Mouse (Mus musculus): ENCODE measurements around the gene Pifo. TPM values are rescaled to one million over a fixed set of nuclear protein-coding genes. Genes with fewer than 3 reads are reported as not detected.
"Not testable (repeated sequence)": the region's sequence is repeated elsewhere in the genome, so short reads cannot be mapped to it uniquely, and the experiment has no call there.

The Pifo gene
- under 1 TPM in 1 of 2 experiments, not detected in 1; 0.79 TPM for total RNA-seq (2021)
- long read RNA-seq, experiment 1 = 0 reads
- long read RNA-seq, experiment 2 = 0 reads

DNA sequence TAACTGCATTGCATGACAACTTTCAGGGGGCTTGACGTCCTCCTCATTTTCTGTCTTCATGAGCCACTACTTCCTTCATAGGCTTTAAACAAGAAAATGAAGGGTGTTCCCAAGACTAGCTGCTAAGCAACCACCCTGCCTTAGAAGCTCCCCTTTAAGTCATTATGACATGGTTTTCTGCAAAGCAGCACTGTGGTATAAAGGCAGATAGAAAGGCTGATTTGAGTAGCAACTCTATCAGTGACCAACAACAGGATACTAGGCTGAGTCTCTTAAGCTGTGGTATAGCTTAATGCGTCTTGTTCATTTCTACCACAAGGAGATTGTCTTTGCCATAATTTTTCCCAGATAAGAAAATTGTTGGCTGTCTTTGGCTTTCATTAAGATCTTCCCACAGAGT lies at the start of gene Pifo:
Gene Pifo (minus strand): TSS at position 101 of the 400 bp plus-strand sequence.
- no peak for TF ChIP-seq CTCF (IDR thresholded peaks at IDR 0.05)
- H3K4me3 ChIP-seq = no peak within 1 kb of the TSS
- no peak within 1 kb of the TSS for H3K27ac ChIP-seq
- no peak for DNase-seq (ENCODE audit: extremely low spot score in 1 of 2, low spot score in 2 of 2)
- intact Hi-C loops (cut with DNase I) = no loop called here

GRCm38 (mm10) chr3:106057966-106058365 lies 43.5 kb upstream of the Pifo start:
- Histone ChIP-seq H3K4me3 (no peak overlapping the region), H3K27ac (no peak overlapping the region)
- DNase-seq (ENCODE audit: extremely low spot score in 1 of 2, low spot score in 2 of 2) = no peak
- intact Hi-C loops (cut with DNase I) = no loop called here
- no peak for TF ChIP-seq CTCF (IDR thresholded peaks at IDR 0.05)

DNA sequence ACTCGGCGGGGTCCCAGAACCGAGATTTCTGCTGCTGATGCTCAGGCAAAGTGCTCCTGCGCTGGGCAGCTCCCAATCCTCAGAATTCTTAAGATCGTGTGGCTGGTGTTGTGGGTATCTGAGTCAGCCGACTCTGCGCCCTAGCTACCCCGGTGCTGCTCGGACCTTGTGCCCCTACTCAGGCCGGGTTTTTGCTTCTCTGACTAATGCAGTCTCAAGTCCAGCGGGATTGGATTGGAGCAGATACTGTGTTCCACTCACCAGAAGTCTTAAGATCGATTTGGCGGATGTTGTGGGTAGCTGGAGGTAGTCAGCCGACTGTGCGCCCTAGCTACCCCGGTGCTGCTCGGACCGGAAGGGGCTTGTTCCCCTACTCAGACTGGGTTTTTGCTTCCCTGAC lies 37.5 kb upstream of the Pifo start:
- no peak overlapping the region for H3K27ac ChIP-seq
- no peak for TF ChIP-seq CTCF (IDR thresholded peaks at IDR 0.05)
- no peak for DNase-seq (ENCODE audit: extremely low spot score in 1 of 2, low spot score in 2 of 2)
- intact Hi-C loops (cut with DNase I) = no loop called here
- no peak overlapping the region for H3K4me3 ChIP-seq

GRCm38 (mm10) chr3:106040306-106040705 lies 25.9 kb upstream of the Pifo start:
- Histone ChIP-seq H3K4me3 (no peak overlapping the region), H3K27ac (no peak overlapping the region)
- no peak for DNase-seq (ENCODE audit: extremely low spot score in 1 of 2, low spot score in 2 of 2)
- no peak for TF ChIP-seq CTCF (IDR thresholded peaks at IDR 0.05)
- intact Hi-C loops (cut with DNase I) = no loop called here

GRCm38 (mm10) chr3:106032781-106033180 lies 18.3 kb upstream of the Pifo start, which contains the start of gene Chil5:
Gene Chil5 (minus strand): TSS chr3:106032814.
- H3K27ac ChIP-seq = no peak within 1 kb of the TSS
- intact Hi-C loops (cut with DNase I) = no loop called here
- TF ChIP-seq CTCF (IDR thresholded peaks at IDR 0.05) = no peak

DNA sequence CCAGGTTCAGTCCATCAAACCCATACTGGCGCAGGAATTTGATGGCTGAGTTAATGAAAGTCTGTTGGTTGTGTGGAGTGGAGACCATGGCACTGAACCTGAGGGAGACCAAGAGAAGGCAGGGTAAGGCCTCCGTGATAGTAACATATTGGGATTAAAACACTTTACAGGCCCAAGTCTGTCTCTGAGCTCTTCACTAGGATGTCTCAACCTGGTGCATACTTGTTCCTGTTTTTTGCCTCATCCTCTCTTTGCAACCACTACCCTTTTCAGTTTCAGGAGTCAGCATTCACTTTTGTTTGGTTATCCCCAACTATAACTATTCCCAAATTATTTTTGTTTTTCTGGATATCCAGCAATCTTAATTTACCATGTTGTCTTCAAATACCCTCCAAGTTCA lies 9.7 kb upstream of the Pifo start:
- intact Hi-C loops (cut with DNase I) = loop anchor here (10.0 kb wide), 1 partner anchor 861 kb away; no protein-coding TSS in a partner anchor
- DNase-seq (ENCODE audit: extremely low spot score in 1 of 2, low spot score in 2 of 2) = no peak
- no peak for TF ChIP-seq CTCF (IDR thresholded peaks at IDR 0.05)

More at GRCm38 (mm10) chr3:106032781-106033180, 18.3 kb upstream of the Pifo start, which contains the start of gene Chil5:
- DNase-seq (ENCODE audit: extremely low spot score in 1 of 2, low spot score in 2 of 2) = no peak
- H3K4me3 ChIP-seq = no peak within 1 kb of the TSS

GRCm38 (mm10) chr3:106021840-106022239 lies 7.4 kb upstream of the Pifo start:
- DNase-seq (ENCODE audit: extremely low spot score in 1 of 2, low spot score in 2 of 2) = no peak
- Histone ChIP-seq H3K4me3 (no peak overlapping the region), H3K27ac (no peak overlapping the region)
- intact Hi-C loops (cut with DNase I) = loop anchor here (1.0 to 10.0 kb wide), 2 partner anchors 426 to 863 kb away; no protein-coding TSS in a partner anchor
- TF ChIP-seq CTCF (IDR thresholded peaks at IDR 0.05) = peak; percentile 65

More for the DNA sequence above, 9.7 kb upstream of the Pifo start:
- Histone ChIP-seq H3K27ac (no peak overlapping the region), H3K4me3 (no peak overlapping the region)

GRCm38 (mm10) chr3:106003360-106003759 lies 11.1 kb downstream of the Pifo start:
- H3K27ac ChIP-seq; intact Hi-C loops (cut with DNase I); H3K4me3 ChIP-seq; DNase-seq (ENCODE audit: extremely low spot score in 1 of 2, low spot score in 2 of 2): not testable (repeated sequence)

- Histone ChIP-seq H3K27ac (no peak overlapping the region), H3K4me3 (peak overlapping the region; percentile 23)
- intact Hi-C loops (cut with DNase I) = no loop called here
- DNase-seq (ENCODE audit: extremely low spot score in 1 of 2, low spot score in 2 of 2) = peak; percentile 25 to 43
- no peak for TF ChIP-seq CTCF (IDR thresholded peaks at IDR 0.05)
Measured at GRCm38 (mm10) chr3:106001416-106002370, 12.8 kb downstream of the Pifo start.

DNA sequence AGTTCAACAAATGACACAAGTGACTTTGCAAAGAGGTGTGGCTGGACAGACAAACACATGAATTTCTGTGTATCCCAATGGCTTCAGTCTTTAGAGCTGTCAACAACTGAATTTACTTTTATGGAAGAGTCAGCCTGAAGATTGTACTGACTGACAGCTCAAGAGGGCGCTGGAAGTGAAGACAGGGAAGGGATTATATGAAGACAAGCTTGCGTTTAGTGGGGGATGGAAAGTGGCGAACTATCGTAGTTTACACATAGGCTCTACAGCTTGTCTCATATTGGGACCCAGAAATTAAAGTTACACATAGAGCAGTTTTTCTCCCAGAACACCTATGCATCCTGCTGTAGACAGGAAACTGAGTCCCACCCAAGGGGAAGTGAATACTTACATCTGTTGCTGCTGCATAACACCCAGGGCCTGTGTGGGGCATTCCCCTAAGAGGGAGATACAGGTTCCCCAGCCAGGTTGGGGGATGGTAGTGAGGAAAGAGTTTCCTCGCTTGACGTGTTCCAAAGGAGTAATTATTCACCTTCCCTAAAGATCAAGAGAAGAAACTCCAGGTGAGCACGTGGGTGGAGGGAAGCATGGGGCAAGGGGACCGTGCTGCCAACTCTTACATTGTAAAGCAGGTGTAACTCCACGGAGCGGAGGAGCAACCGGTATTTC lies 13.6 kb downstream of the Pifo start:
- Histone ChIP-seq H3K4me3 (peak overlapping the region; percentile 23), H3K27ac (no peak overlapping the region)
- no peak for DNase-seq (ENCODE audit: extremely low spot score in 1 of 2, low spot score in 2 of 2)
- TF ChIP-seq CTCF (IDR thresholded peaks at IDR 0.05) = no peak
- intact Hi-C loops (cut with DNase I) = no loop called here

GRCm38 (mm10) chr3:105994730-105995129 lies 19.7 kb downstream of the Pifo start:
- no peak for TF ChIP-seq CTCF (IDR thresholded peaks at IDR 0.05)
- no peak overlapping the region for H3K4me3 ChIP-seq
- H3K27ac ChIP-seq = no peak overlapping the region
- DNase-seq (ENCODE audit: extremely low spot score in 1 of 2, low spot score in 2 of 2) = no peak
- intact Hi-C loops (cut with DNase I) = no loop called here
